Mouse (Mus musculus): Measurements from ENCODE around the gene Ctnnd1.

The Ctnnd1 gene

DNA sequence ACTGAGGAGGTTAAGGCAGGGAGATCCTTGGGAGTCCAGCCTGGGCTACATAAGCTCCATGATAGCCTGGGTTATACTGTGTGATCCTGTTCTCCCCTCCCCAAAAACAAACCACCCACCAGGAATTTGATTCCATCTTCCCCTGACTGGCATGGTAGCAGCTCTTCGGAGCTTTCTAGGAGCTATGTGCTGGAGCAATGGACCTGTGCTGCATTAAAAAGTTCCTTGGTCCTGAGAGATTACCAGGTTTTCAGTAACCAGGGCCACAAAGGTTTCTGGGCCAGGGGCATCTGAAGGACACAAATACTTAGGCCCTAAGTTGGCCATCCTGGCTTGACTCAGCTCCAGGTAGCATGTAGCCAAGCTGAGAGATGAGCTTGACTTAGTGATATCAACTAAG, 18.6 kb downstream of the Ctnnd1 start:
- CTCF ChIA-PET, result interaction anchor here in 3 of 4 experiments (0.9 to 1.1 kb wide), 3 partner anchors 177 to 238 kb away, joined by 3 read pairs; no protein-coding TSS in a partner anchor
- POLR2A ChIA-PET, result interaction anchor here in 2 of 4 experiments (0.7 to 6.2 kb wide), 21 partner anchors 9 to 153 kb away, joined by 3 to 62 read pairs (median 6); partner anchors contain the start of gene Ctnnd1 (in 2 of the 2)

DNA sequence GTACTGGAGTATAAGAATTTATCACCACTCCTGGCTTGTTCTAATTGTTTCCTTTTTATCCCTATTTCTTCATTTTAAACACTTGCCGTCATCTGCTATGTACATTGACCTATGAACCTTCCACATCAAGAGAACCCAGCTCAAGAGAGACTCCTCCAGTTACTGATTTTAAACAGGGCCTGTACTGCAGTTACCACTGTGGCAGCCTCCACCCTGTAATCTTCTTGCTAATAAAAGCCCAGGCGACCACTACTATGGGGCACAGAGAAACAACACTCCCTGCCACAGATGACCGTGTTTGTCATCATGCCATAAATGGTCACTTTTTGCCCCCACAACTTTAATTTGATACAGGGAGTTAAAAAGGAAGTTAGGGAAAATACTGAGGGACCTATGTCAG, 23.5 kb downstream of the Ctnnd1 start:
- ChIA-PET POLR2A (interaction anchor here in 3 of 4 experiments (0.9 to 7.7 kb wide), 11 partner anchors 9 to 115 kb away, joined by 3 to 68 read pairs (median 5); partner anchors contain the start of gene Ctnnd1 (in 1 of the 3)), CTCF (interaction anchor here in 3 of 4 experiments (0.8 to 1.3 kb wide), 3 partner anchors 9 kb away, joined by 3 to 6 read pairs (median 4); no protein-coding TSS in a partner anchor)

DNA sequence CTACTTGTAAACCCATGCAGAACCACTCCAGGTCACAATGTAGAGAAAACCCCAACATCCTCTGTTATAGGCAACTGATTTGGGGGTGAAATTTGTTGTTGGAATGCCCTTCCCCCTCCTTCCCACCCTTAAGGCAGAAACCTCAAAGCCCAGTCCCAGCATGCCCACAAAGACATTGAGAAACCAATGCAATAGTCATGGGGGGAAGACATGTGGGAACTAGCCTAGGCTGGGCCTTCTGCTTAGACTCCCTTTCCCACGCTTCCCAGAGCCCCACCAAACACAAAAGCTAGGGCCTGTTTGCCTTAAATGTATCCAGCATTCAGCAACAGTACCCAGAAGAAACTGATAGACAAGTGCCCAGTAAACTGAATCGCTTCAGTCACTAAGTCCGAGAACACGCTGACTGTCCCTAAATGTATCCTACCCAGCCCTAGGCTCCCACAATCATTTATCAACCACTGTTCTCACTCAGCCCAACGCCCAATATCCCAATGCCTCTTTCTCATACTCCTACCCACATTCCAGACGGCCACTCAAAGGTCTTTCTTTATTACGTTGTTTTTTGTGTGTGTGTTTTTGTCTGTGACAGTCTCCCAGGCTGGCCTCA, 24.1 kb downstream of the Ctnnd1 start:
- POLR2A ChIA-PET, result interaction anchor here in 3 of 4 experiments (0.6 to 7.7 kb wide), 10 partner anchors 9 to 116 kb away, joined by 3 to 68 read pairs (median 6); partner anchors contain the start of gene Ctnnd1 (in 2 of the 3)
- CTCF ChIA-PET, result interaction anchor here in 3 of 4 experiments (0.6 to 1.3 kb wide), 5 partner anchors 8 to 172 kb away, joined by 3 to 6 read pairs (median 3); no protein-coding TSS in a partner anchor

DNA sequence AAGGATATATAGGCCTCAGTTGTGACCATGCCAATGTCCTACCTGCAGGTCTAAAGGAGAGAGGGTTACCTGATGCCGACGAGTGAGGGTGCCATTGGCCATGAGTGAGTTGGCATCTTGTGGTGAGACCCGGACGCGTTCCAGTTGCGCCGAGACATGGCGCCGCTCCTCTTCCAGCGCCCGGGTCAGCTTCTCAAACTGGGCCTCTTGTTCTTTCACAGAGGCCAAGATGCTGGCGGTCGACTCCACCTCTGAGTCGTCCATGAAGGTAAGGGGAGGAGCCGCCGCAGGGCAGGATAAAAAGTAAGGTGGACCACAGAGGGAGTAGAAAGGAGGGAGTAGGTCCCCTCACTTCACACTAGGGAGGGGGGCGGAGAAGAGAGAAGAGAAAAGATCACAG, 26.4 kb downstream of the Ctnnd1 start:
- POLR2A ChIA-PET, result interaction anchor here in 3 of 4 experiments (0.6 to 7.7 kb wide), 16 partner anchors 8 to 143 kb away, joined by 3 to 68 read pairs (median 4); partner anchors contain the start of gene Ctnnd1 (in 1 of the 3)
- CTCF ChIA-PET, result interaction anchor here in 2 of 4 experiments (0.6 to 1.2 kb wide), 2 partner anchors 11 to 34 kb away, joined by 4 read pairs; no protein-coding TSS in a partner anchor

DNA sequence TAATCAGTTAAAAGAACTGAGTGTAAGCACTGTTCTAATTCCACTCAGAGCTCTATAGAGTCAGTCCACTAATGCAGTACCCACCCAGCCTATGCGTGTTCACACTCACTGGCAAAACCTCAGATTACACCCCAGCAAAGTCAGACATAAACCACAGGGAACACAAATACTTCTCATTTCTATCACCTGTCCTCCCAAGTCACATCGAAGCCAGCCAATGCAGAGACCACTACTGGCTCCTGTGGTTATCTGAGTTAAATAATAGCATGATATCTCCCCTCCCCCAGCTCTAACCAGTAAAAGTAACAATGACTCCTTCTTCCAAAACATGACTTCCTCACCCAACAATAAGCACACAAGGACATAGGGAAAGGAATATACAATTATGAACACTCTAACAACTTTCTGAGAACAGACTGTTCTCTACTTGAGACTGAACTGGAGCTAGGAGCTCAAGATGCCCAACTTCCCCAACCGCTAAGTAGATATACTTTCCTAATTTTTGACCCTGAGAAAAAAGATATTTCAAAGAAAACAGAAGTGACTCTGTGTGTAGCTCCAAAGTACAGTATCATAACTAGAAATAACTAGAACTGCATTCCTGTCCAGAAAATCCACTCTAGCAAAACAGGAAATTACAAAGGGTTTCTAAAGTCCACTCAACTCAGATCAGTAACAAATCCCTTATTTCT, 27.0 kb downstream of the Ctnnd1 start:
- POLR2A ChIA-PET, result interaction anchor here in 3 of 4 experiments (0.6 to 7.7 kb wide), 23 partner anchors 8 to 215 kb away, joined by 3 to 68 read pairs (median 4); partner anchors contain the start of genes Ctnnd1 (in 2 of the 3), Gm19426 (in 1 of the 3), Selenoh (in 1 of the 3) and Slc43a1 (in 1 of the 3)

DNA sequence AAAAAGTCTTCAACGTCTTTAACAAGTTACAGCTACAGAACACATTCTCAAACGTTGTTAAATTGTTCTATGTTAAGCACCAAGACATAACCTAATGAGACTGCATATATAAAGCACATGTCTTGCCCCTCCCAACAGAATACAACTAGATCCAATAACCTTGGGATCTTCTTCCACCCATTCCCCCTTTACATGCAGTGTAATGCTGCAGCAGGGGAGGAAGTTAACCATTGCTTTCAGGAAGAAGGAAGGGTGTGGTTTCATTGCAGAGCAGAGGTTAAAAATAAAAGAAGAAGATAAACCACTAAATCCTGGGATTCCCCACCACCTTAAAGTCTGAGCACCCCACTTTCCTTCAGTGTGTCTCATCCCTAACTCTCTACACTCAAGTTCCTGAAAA, 27.9 kb downstream of the Ctnnd1 start:
- POLR2A ChIA-PET, result interaction anchor here (0.7 to 7.7 kb wide), 19 partner anchors 9 to 216 kb away, joined by 3 to 68 read pairs (median 4); partner anchors contain the start of genes Ctnnd1 (in 3 of the 4), Selenoh (in 2 of the 4), Gm19426 (in 1 of the 4) and Slc43a1 (in 1 of the 4)
- CTCF ChIA-PET, result interaction anchor here in 2 of 4 experiments (0.6 to 1.2 kb wide), 2 partner anchors 16 to 38 kb away, joined by 3 to 4 read pairs; no protein-coding TSS in a partner anchor

More for the DNA sequence above, 27.0 kb downstream of the Ctnnd1 start:
- CTCF ChIA-PET, result interaction anchor here in 2 of 4 experiments (0.6 to 1.2 kb wide), 2 partner anchors 34 to 37 kb away, joined by 4 read pairs; no protein-coding TSS in a partner anchor

DNA sequence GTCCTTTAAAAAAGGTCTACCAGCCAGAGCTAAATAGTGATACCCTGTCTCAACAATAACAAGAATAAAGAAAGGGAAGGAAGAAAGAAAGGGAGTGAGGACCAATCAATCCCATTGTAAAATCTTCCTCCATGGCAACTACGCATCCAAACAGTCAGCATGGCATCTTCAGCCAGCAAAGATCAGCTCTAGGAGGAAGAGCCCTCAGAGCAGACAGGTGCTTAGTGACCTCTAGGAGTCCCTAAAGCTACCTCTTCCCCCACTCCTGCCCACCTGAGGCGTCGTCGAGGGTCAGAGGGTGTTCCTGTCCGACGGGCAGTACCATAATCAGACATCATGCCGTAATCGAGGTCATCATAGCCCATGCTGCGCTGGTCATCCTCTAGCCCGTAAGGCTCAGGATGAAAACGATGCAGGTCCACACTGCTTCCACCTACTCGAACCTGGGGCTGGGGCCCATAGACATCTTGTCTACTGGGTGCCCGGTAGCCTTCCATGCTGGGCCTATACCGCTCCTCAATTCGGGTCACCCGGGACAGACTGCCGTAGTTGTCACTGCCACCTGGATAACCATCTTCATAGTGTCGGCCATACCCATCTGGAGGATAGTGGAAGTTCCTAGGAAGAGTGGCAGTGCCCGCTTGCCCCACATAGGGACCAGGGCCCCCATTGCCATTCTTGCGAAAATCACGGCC, 30.8 kb downstream of the Ctnnd1 start:
- ChIA-PET CTCF (interaction anchor here in 1 of 4 experiments (1.1 kb wide), 1 partner anchor 41 kb away, joined by 3 read pairs; no protein-coding TSS in a partner anchor), POLR2A (interaction anchor here in 2 of 4 experiments (0.7 to 7.7 kb wide), 9 partner anchors 9 to 40 kb away, joined by 3 to 68 read pairs (median 4); partner anchors contain the start of gene Ctnnd1 (in 2 of the 2))

DNA sequence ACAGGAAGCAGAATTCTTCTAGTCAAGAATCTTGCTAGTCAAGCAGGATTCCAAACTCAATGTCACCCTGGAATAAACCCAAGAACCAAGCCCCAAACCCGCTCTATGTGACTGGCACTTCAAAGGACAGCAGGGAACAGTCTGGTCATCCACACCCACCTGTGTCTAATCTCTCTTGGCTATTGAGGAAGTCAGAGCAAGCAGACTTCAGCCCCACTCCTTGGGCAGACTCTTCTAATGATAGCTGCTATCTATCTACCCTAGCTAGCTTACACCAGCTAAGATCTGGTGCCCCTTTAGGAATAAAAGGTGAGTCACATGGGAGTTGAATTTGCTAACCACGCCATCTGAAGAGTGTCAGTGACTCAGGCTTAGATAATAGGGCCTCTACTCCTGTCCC, 31.7 kb downstream of the Ctnnd1 start:
- ChIA-PET POLR2A (interaction anchor here in 2 of 4 experiments (0.9 to 2.2 kb wide), 6 partner anchors 11 to 39 kb away, joined by 3 to 14 read pairs (median 6); partner anchors contain the start of gene Ctnnd1 (in 1 of the 2)), CTCF (interaction anchor here in 2 of 4 experiments (1.1 to 1.3 kb wide), 3 partner anchors 11 to 41 kb away, joined by 3 read pairs; no protein-coding TSS in a partner anchor)

DNA sequence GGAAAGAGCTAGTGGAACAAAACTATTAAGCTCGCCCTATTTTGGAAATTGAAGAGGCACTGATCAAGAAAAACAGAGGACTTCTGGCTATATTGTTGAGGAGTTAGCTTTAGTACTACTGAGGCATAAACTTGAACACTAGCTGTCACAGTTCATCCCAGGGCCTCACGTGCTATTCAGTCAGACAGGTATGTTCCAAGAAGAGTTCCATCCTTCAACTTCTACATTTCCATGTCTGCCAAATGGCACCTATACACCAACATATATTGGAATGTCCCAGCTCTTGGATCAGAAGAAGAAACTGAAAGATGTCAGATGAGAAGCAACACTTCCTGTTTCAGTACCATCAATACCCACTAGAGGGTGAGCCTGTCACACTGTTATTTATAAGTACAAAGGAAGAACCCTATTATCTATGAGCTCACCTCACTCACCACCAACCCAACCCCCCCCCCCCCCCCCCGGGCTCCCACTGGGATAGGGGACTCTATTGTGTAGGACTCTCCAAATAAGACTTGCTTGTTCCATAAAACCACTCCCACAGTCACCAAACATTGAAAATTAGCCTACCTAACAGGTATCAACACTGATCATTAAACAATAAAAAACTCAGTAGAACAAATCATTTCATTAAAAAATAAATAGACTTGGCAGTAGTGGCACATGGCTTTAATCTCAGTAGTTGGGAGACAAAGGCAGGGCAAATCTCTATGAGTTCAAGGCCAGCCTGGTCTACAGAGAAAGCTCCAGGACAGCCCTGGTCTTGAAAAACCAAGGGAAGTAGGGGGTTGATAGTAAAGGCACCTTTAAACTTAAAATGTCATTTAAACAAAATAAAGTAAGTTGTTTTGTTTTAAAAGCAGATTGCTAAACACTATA, 32.7 kb downstream of the Ctnnd1 start:
- ChIA-PET CTCF (interaction anchor here (0.6 to 2.2 kb wide), 58 partner anchors 8 to 826 kb away, joined by 3 to 23 read pairs (median 5); partner anchors contain the start of genes Ctnnd1 (in 3 of the 4), Gm28635 (in 1 of the 4) and Ube2l6 (in 1 of the 4)), POLR2A (interaction anchor here (0.6 to 2.8 kb wide), 33 partner anchors 9 to 214 kb away, joined by 3 to 15 read pairs (median 5); partner anchors contain the start of genes Ctnnd1 (in 2 of the 4), Gm28635 (in 1 of the 4) and Med19 (in 1 of the 4))

DNA sequence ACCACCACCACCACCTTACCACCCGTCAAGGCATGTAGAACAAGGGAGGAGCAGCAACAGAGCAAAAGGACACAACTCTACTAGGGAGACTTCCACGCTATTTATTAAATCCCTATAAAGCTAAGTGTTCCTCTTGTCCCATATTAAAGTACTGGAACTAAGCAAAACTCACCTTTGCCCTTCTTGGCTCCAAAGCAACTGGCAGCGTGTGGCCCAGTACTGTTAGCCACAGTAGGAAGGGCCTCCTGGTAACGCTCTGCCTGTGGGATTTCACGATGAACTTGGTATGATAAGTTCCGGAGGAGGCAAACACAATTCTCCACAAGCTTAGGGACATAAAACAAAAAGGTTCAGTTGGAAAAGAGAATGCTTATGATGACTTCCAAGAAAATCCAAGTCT, 37.8 kb downstream of the Ctnnd1 start:
- ChIA-PET POLR2A (interaction anchor here in 3 of 4 experiments (0.6 to 1.6 kb wide), 7 partner anchors 11 to 846 kb away, joined by 3 to 4 read pairs (median 3); no protein-coding TSS in a partner anchor), CTCF (interaction anchor here in 1 of 4 experiments (0.6 kb wide), 1 partner anchor 132 kb away, joined by 4 read pairs; no protein-coding TSS in a partner anchor)

DNA sequence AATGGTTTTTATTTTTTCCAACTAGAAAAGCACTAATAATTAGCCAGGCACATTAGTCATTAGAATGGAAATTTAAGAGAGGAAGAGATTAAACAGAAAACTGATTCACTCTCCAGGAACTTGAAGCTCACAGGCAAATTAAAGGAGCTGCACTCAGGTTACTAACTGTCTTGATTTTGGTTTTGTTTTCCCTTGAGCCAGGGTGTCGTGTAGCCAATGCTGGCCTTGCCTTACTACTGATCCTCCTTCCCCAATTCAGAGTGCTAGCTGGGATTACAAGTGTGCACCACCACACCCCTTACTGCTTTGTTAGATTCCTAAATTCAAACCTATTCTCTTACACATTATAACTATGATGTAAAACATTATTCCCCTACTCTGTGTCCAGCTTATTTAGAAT, 42.7 kb downstream of the Ctnnd1 start:
- ChIA-PET POLR2A (interaction anchor here in 3 of 4 experiments (0.6 to 2.1 kb wide), 12 partner anchors 9 to 153 kb away, joined by 3 to 10 read pairs (median 4); partner anchors contain the start of genes Ctnnd1 (in 1 of the 3) and Selenoh (in 1 of the 3)), CTCF (interaction anchor here in 1 of 4 experiments (1.0 kb wide), 1 partner anchor 10 kb away, joined by 4 read pairs; no protein-coding TSS in a partner anchor)

DNA sequence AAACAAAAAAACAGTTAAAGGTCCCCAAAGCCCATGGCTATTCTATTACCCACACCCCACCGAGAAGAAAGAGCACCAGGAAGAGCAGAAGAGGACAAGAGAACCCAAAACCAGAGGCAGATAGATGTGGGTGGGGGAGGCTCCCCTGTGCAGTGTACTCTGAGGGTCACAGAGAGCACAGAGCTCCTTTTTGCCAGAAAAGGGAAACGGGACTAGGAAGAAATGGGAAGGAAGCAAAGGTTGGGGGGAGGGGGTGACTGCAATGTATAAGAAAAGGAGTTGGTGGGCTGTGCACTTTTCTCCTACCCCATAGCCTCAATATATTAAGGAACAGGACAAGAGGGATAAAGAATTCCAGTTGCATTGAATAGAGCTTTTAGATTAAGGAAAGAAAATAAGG, 49.6 kb downstream of the Ctnnd1 start:
- ChIA-PET CTCF (interaction anchor here in 1 of 4 experiments (1.5 kb wide), 1 partner anchor 17 kb away, joined by 4 read pairs; no protein-coding TSS in a partner anchor), POLR2A (interaction anchor here in 2 of 4 experiments (0.6 to 3.8 kb wide), 9 partner anchors 9 to 161 kb away, joined by 3 to 13 read pairs (median 4); partner anchors contain the start of gene Ctnnd1 (in 1 of the 2))

DNA sequence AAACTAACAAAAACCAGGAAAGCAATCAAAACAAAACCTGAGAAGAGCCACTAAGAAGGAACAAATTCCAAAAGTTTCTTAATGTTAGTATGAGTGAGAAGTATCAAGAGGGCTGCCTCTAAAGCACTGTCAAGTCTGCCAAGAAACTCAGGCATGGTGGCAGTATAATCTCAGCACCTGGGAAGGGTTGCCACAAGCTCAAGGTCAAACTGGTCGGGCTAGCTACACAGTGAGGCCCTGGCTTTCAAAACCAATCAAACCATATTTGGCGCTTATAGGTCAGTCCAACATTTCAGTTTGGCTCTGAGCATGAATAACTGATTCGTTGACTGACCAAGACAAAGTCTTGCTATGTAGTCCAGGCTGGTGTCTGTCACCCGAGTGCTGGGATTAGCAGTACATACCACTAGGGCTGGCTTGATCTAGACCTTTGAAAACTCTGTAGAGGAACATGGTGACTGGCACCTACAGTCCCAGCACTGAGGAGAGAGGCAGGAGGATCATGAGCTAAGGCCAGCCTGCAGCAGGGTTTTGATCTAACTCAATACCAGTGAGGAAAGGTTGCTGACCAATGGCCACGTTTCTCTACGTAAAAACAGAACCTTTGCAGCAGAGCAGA, 51.2 kb downstream of the Ctnnd1 start:
- POLR2A ChIA-PET, result interaction anchor here in 2 of 4 experiments (1.1 to 3.8 kb wide), 5 partner anchors 8 to 20 kb away, joined by 4 to 13 read pairs (median 6); no protein-coding TSS in a partner anchor
- CTCF ChIA-PET, result interaction anchor here in 2 of 4 experiments (0.6 to 0.9 kb wide), 4 partner anchors 15 to 44 kb away, joined by 3 to 4 read pairs (median 4); no protein-coding TSS in a partner anchor

DNA sequence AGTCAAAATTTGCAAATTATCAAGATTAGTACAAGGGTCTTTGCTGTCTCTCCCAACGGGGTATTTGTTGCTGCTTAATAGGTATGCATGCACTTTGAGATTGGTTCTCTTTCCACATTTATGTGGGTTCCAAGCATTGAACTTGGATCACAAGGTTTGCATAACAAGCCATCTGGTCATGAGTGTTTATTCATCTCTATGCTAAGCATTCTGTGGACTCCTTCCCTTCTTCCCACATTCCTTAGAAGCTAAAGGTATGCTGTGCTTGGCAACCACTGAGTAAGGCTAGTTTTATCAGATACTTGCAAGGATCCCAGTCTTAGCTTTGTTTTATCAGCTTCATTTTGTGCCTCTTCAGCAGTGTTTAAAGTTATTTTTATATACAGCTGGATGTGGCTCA, 53.4 kb downstream of the Ctnnd1 start:
- ChIA-PET POLR2A (interaction anchor here in 1 of 4 experiments (0.9 to 3.1 kb wide), 3 partner anchors 10 to 18 kb away, joined by 3 to 12 read pairs (median 3); no protein-coding TSS in a partner anchor), CTCF (interaction anchor here in 1 of 4 experiments (2.1 kb wide), 1 partner anchor 21 kb away, joined by 5 read pairs; no protein-coding TSS in a partner anchor)

DNA sequence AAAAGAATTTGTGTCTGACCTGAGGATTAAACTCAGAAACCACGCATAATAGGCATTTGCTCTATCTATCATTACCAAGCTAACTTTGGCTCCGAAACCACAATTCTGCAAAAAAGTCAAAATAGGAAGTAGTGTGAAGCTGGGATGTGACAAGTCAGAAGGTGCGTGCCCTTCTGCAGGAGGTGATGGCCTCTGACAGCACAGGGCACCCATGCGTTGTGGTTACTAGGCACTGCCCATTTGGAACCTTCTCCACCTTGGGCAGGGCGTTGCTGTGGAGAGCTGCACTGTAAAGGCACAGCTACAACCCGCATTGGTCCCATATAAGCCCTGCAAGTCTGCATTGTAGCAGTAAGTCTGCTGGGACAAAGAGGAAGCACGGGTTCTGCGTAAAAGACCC, 57.8 kb downstream of the Ctnnd1 start:
- CTCF ChIA-PET, result no interaction called here
- POLR2A ChIA-PET, result interaction anchor here in 1 of 4 experiments (2.9 kb wide), 2 partner anchors 9 to 50 kb away, joined by 10 to 13 read pairs; no protein-coding TSS in a partner anchor
